Mouse (Mus musculus) MEL (cell line): ENCODE measurements around the gene Ppcdc.

Experiments
- HCFC1 ChIP-seq: IDR thresholded peaks from 2 replicates; pipeline ENCODE4 v1.6.1; 2012; ENCODE audit warnings: low read depth, mild to moderate bottlenecking, inconsistent platforms, low read length, improper control_type of control experiment, moderate library complexity
- MAX ChIP-seq: IDR thresholded peaks from 2 replicates; pipeline ENCODE4 v1.6.1; 2011; ENCODE audit warnings: low read length, improper control_type of control experiment
- POLR2A ChIP-seq, 2 experiments: IDR thresholded peaks; 2 replicates each; pipeline ENCODE4 v1.6.1; 2011 to 2012; ENCODE audit warnings: low read length in 2 of 2, mild to moderate bottlenecking in 2 of 2, control low read depth in 1 of 2, improper control_type of control experiment in 1 of 2, low read depth in 1 of 2, moderate library complexity in 1 of 2; ENCODE audit not compliant: control insufficient read depth in 1 of 2, insufficient read depth in 1 of 2, poor library complexity in 1 of 2
- UBTF ChIP-seq: IDR thresholded peaks from 2 replicates; pipeline ENCODE4 v1.6.1; 2012; ENCODE audit warnings: low read depth, mild to moderate bottlenecking, inconsistent platforms, low read length, improper control_type of control experiment, moderate library complexity, borderline replicate concordance; ENCODE audit not compliant: insufficient read depth
- ZC3H11A ChIP-seq: IDR thresholded peaks from 2 replicates; pipeline ENCODE4 v1.6.1; 2012; ENCODE audit warnings: low read depth, mild to moderate bottlenecking, inconsistent platforms, low read length, improper control_type of control experiment
- ZMIZ1 ChIP-seq: IDR thresholded peaks from 2 replicates; pipeline ENCODE4 v1.6.1; 2012; ENCODE audit warnings: low read depth, mild to moderate bottlenecking, inconsistent platforms, low read length, improper control_type of control experiment, moderate library complexity

DNA sequence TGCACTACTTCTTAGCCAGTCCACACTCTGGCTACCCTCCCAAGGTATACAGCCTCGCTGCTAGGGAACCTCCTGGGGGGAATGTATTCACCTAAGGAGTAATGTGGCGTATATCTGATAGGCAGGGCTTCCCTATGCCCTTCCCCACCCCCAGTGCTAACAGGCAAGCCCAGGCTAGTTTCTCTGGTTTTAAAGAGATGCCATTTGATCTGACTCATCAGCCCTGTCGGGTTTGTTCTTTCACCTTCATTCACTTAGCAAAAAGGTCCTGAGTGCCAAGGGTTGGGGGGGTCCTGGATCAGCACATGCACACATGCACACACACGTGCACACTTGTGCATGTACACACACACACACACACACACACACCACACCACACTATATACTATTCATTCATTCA is 12.0 kb downstream of the Ppcdc start:
- TF ChIP-seq HCFC1 (no peak), ZMIZ1 (no peak), ZC3H11A (no peak), MAX (no peak), UBTF (no peak), POLR2A (IDR thresholded peaks at IDR 0.05; ENCODE audit: control insufficient read depth in 1 of 2, insufficient read depth in 1 of 2, low read depth in 1 of 2, low read length in 2 of 2, poor library complexity in 1 of 2) (no peak)
